Mouse (Mus musculus): ENCODE data around the gene Olfr733. TPM values are rescaled to one million over a fixed set of nuclear protein-coding genes. Genes with fewer than 3 reads are reported as not detected.

Olfr733 gene
- total RNA-seq (2015): not detected in 2 replicates
- total RNA-seq (2017): not detected in 2 replicates

GRCm38 (mm10) chr14:50301422-50301821 lies at the start of gene Olfr733:
Gene Olfr733 (minus strand): TSS chr14:50301522.
- no peak for ATAC-seq (ENCODE audit: poor library complexity, severe bottlenecking)

GRCm38 (mm10) chr14:50348796-50349195 lies 47.5 kb upstream of the Olfr733 start, which contains the start of gene Olfr735:
Gene Olfr735 (minus strand): TSS chr14:50348872.
- no peak for ATAC-seq (ENCODE audit: poor library complexity, severe bottlenecking)

- ATAC-seq (ENCODE audit: poor library complexity, severe bottlenecking): no peak
These were observed 25.3 kb upstream of the Olfr733 start, which contains the start of gene Olfr734 for GRCm38 (mm10) chr14:50326661-50327060. Gene Olfr734 (minus strand): TSS chr14:50326761.

GRCm38 (mm10) chr14:50284106-50284505 lies 17.2 kb downstream of the Olfr733 start, which contains the start of gene Olfr732:
Gene Olfr732 (minus strand): TSS chr14:50284206.
- ATAC-seq (ENCODE audit: poor library complexity, severe bottlenecking): no peak

Other genes with a start within 250 kb of the Olfr733 start
- gene Olfr726, start 210.6 kb downstream of the Olfr733 start, total RNA-seq (2015): not detected in 2 replicates
- gene Olfr726, start 210.6 kb downstream of the Olfr733 start, total RNA-seq (2017): not detected in 2 replicates
- not detected in 2 replicates for gene Olfr727, start 178.3 kb downstream of the Olfr733 start, total RNA-seq (2015)
- not detected in 2 replicates for gene Olfr727, start 178.3 kb downstream of the Olfr733 start, total RNA-seq (2017)
- gene Olfr728, start 158.8 kb downstream of the Olfr733 start, total RNA-seq (2015): not detected in 2 replicates
- not detected in 2 replicates for gene Olfr728, start 158.8 kb downstream of the Olfr733 start, total RNA-seq (2017)
- gene Olfr729, start 148.6 kb downstream of the Olfr733 start, total RNA-seq (2015): not detected in 2 replicates
- gene Olfr729, start 148.6 kb downstream of the Olfr733 start, total RNA-seq (2017): not detected in 2 replicates
- not detected in 2 replicates for gene Olfr730, start 113.3 kb downstream of the Olfr733 start, total RNA-seq (2015)
- gene Olfr730, start 113.3 kb downstream of the Olfr733 start, total RNA-seq (2017): not detected in 2 replicates
- not detected in 2 replicates for gene Olfr731, start 59.7 kb downstream of the Olfr733 start, total RNA-seq (2015)
- not detected in 2 replicates for gene Olfr731, start 59.7 kb downstream of the Olfr733 start, total RNA-seq (2017)
- not detected in 2 replicates for gene Olfr732, start 17.3 kb downstream of the Olfr733 start, total RNA-seq (2015)
- not detected in 2 replicates for gene Olfr732, start 17.3 kb downstream of the Olfr733 start, total RNA-seq (2017)
- not detected in 2 replicates for gene Olfr734, start 25.2 kb upstream of the Olfr733 start, total RNA-seq (2015)
- gene Olfr734, start 25.2 kb upstream of the Olfr733 start, total RNA-seq (2017): not detected in 2 replicates
- not detected in 2 replicates for gene Olfr735, start 47.4 kb upstream of the Olfr733 start, total RNA-seq (2015)
- not detected in 2 replicates for gene Olfr735, start 47.4 kb upstream of the Olfr733 start, total RNA-seq (2017)
- 0.45 and 1.3 TPM in 2 replicates for gene Tlr11, start 56.4 kb upstream of the Olfr733 start, total RNA-seq (2015)
- 1.2 and 1.4 TPM in 2 replicates for gene Tlr11, start 56.4 kb upstream of the Olfr733 start, total RNA-seq (2017)
- gene Olfr736, start 79.6 kb upstream of the Olfr733 start, total RNA-seq (2015): not detected in 2 replicates
- gene Olfr736, start 79.6 kb upstream of the Olfr733 start, total RNA-seq (2017): not detected in 2 replicates
- gene Olfr738, start 106.0 kb upstream of the Olfr733 start, total RNA-seq (2015): not detected in 2 replicates
- gene Olfr738, start 106.0 kb upstream of the Olfr733 start, total RNA-seq (2017): not detected in 2 replicates
- not detected in 2 replicates for gene Olfr739, start 117.1 kb upstream of the Olfr733 start, total RNA-seq (2015)
- not detected in 2 replicates for gene Olfr739, start 117.1 kb upstream of the Olfr733 start, total RNA-seq (2017)
- gene Olfr740, start 144.0 kb upstream of the Olfr733 start, total RNA-seq (2015): not detected in 2 replicates
- gene Olfr740, start 144.0 kb upstream of the Olfr733 start, total RNA-seq (2017): not detected in 2 replicates
- gene Olfr741, start 171.2 kb upstream of the Olfr733 start, total RNA-seq (2015): not detected in 2 replicates
- gene Olfr741, start 171.2 kb upstream of the Olfr733 start, total RNA-seq (2017): not detected in 2 replicates
- gene Olfr742, start 202.1 kb upstream of the Olfr733 start, total RNA-seq (2015): not detected in 2 replicates
- gene Olfr742, start 202.1 kb upstream of the Olfr733 start, total RNA-seq (2017): not detected in 2 replicates
- not detected in 2 replicates for gene Olfr743, start 220.3 kb upstream of the Olfr733 start, total RNA-seq (2015)
- not detected in 2 replicates for gene Olfr743, start 220.3 kb upstream of the Olfr733 start, total RNA-seq (2017)